Mouse (Mus musculus): ENCODE results near the gene Anpep.
A peak's percentile ranks its signal among the peaks of the same experiment; 100 is the strongest.
"Not testable (repeated sequence)": the region's sequence is repeated elsewhere in the genome, so short reads cannot be mapped to it uniquely, and the experiment has no call there.

Anpep gene

DNA sequence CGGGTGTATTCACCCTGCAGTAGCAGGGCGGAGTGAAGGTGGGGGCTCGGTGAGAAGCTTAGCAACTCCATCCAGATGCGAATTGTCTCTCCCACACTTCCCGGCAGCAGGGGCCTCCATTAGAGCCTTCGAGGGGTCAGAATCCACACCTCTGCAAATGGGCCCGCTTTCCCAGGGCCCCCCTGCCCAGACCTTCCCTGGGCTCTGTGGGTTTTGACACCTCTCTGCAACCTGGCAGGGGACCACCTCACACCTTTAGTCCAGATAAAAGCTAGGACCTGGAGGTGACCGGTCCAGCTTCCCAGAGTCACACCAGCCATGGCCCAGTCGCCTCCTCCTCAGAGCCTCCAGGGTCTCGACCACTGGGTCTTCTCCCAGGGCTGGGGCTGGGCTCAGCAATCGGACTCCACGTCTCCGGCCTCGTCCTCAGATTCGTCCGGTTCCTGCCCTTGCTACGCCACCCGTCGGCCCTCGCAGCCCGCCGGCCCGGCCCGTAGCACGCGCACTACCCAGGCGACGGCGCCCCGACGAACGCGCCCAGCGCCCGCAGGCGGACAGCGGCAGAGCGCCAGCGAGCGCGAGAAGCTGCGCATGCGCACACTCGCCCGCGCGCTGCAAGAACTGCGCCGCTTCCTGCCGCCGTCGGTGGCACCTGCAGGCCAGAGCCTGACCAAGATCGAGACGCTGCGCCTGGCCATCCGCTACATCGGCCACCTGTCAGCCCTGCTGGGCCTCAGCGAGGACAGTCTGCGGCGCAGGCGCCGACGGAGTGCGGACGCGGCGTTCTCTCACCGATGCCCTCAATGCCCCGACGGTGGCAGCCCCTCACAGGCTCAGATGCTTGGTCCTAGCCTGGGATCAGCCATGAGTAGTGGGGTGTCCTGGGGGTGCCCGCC, 50.0 kb downstream of the Anpep start, which contains the start of gene Mesp2:
Gene Mesp2, plus strand, starts transcription at position 117 of the 896 bp plus-strand sequence.
- peak; percentile 58 to 68 for DNase-seq (ENCODE audit: low spot score in 2 of 2)

DNA sequence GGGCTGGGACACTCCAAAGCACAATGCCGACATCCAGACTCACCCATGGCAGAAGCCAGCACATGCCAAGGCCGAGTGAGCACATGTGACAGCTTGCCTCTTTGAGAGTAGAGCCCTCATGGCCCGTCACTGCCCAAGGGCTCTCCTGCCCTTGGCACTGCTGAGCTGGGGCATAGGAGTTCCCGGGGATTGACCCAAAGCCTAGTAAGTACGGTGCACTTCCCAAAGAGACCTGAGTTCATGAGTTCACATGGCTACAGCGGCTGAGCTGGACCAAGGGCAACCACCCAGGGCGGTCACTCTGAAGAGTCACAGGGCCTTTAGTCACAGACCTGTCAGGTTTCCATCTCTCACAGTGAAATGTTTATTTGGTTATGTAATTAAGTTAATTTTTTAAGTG, 52.3 kb downstream of the Anpep start:
- DNase-seq (ENCODE audit: low spot score in 2 of 2), result no peak

DNA sequence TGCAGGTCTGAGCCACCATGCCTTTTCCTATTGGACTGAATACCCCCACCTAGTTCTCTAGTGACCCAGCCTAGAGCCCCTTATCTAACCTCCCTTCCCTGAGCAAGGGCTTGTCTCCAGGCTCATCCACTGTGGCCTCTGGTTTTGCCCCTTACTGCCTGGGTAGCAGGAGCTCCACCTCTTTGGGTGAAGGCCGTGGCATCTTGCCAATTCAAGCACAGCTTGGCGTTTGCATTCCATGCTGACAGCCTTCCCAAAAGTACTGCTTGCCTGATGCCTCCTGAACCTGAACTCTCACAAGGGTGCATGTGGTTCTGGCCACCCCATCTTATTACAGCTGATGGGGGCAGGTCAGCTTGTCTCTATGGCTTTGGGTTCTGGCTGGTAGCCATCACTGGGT, 57.0 kb downstream of the Anpep start:
- no peak for DNase-seq (ENCODE audit: low spot score in 2 of 2)

DNA sequence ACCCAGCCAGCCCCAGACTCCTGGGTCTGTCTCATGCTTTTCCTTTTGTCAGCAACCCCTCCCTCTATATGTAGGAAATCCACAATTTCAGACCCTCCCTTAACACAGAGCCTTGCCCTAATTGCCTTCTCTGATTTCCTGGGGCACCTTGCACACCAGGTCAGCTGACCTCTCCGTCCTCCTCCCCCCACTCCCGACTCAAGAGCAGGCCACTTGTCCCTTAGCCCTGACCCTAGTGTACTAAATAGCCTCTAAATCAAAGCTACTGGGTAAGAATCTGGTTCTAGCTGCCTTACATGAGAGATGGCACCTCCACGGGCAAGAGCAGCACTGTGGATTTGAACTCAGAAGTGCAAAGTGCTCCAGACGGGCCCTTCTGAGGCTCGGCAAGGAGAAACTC, 58.8 kb downstream of the Anpep start:
- no peak for DNase-seq (ENCODE audit: low spot score in 2 of 2)

DNA sequence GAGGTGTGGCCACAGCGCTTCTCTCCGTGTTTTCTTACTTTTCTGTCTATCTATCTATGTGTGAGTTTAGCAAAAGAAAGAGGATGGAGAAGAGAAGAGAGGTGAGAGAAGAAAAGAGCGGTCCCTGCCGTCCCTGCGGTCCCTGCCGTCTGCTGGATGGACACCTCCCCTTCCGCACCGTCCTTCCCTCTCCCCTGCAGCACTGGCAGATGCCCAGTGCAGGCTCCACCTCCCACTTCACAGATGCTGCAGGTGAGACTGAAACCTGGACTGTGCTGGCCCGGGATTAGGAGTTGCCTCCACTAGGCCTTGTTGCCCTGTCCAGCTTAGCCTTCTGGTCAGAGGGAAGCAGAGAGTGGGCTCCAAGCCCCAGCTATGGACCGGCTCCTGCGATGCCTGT, 59.5 kb downstream of the Anpep start:
- no peak for DNase-seq (ENCODE audit: low spot score in 2 of 2)

DNA sequence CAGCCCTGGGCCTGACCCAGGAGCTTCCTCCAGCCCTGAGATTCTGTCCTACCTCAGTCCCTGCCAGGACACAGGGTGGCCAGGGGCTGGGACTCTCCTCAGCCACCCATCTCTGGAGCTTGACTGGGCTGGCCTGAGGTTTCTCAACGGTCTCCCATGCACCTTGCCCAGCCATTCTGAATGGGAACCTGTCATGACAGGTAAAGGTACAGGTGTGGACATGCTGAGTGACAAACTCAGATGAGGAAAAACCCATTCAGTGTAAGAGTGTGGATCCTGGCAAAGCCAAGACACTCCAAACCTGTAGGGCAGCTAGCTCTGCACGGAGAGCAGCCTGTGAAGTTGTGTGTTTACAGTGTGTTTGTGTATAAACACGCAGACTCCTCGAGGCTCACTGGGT, 60.5 kb downstream of the Anpep start:
- no peak for DNase-seq (ENCODE audit: low spot score in 2 of 2)

DNA sequence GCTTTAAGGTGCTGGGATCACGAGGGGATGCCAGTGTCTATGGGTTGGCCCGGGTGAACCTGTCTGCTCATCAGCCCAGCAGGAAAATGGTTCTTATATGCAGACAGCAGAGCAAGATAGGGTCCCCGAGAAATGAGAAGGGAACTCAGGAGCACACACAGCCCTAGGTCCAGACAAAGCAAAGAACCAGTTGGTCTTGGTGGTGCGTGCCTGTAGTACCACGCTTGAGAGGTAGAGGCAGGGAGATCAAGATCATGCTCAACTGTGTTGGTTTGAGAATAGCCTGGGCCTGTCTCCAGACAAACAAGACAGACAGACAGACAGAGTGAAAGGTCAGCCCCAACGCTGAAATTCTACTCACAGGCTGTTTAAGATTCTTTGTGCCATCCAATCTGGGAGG, 61.4 kb downstream of the Anpep start:
- DNase-seq (ENCODE audit: low spot score in 2 of 2), result no peak

DNA sequence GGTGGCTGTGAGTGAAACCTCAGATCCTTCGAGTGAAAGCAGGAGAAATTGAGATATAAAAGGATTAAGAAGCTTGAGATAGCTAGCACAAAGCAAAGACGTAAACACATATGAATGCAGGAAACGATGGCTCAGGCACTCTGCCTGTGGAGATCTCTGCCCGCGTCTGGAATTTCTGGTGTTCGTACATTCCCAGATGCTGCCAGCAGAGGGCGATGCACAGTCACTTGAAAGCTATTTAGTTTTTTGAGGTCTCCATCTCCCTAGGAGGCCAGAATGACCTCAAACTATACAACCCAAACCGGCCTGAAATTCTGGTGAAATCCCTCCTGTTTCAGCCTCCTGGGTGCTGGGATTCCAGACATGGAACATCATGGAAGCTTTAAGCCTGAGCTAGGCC, 61.8 kb downstream of the Anpep start:
- DNase-seq (ENCODE audit: low spot score in 2 of 2), result peak; percentile 82 to 89

DNA sequence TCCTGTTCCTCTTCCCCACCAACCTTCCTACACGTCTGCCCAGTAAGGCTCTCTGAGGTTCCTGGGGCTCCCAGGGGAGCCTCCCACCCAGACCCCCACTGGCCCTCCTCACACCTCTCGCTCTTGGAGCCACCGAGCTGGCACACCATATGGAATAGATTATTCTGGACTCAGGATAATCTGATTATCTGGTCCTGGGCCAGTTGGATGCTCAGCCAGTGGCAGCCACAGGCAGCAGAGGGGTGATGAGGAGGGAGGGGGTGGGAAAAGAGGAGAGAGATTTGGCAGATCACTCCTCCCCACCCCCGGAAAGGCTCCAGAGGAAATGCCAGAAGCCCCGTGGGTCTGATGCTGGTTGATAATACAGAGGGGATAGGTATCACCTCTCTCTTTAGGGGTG, 62.3 kb downstream of the Anpep start:
- no peak for DNase-seq (ENCODE audit: low spot score in 2 of 2)

DNA sequence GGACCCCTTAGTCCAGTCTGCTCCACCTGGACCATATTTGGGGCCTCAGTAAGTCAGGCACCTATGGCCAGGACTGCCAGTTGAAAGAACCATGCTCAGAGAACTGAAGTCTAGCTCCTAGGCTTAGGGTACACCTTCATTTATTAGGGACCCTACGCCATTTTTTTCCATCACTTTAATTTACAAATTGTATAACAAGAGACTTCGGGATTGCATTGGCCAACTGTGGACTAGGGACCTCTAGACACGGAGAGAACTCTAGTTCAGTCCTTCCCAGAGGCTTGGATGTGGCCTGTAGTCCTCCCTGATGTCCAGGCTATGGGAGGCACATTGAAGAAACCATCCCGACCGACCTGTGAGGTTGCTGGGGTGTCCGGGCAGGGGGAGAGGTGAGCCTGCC, 67.2 kb downstream of the Anpep start, which contains the start of gene Mesp1:
Gene Mesp1, minus strand, starts transcription at position 101 of the 400 bp plus-strand sequence.
- no peak for DNase-seq (ENCODE audit: low spot score in 2 of 2)

DNA sequence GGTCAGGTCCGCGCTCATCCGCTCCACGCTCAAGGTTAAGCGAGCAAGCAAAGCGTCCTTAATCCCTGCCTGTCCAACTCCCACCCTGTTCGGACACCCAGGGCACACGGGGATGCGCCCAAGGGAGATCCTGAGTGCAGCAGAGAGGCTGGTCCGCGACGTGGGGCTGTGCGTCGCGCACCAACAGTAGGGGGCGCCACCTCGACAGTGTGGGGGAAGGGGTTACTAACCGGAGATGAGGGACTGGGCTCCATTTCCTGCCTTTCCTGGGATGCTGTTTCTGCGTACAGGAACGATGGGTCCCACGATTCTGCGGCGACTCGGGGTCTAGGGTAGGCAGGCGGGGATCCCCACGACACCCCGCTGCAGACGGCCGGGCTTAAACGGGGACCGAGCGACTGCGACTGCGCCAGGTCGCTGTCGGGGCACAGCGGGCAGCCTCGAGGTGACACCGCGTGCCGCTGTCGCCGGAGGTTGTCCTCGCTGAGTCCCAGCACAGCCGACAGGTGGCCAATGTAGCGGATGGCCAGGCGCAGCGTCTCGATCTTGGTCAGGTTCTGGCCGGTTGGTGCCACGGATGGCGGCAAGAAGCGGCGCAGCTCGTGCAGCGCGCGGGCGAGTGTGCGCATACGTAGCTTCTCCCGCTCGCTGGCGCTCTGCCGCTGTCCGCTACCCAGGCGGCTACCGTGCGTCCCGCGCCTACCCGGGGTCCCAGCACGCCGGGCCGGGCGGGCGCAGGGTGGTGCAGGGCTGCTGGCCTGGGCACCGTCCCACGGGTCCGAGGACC, 68.0 kb downstream of the Anpep start:
- DNase-seq (ENCODE audit: low spot score in 2 of 2), result no peak

DNA sequence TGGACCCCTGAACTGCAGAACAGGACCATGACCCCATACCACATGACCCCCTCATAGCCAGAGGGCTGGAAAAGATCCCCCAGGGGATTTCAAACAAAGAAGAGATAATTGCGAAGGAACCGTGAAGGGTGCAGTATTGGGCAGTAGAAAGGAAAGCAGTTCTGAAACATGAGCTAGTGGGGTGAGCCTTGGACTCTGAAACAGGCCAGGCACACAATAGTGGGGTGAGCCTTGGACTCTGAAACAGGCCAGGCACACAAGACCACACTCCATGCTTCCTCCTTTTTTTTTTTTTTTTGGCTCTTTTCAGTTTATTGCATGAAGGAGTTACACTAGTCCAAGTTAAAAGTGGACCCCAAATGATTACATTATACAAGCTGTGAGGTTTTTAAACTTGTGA, 71.0 kb downstream of the Anpep start:
- DNase-seq (ENCODE audit: low spot score in 2 of 2), result not testable (repeated sequence)

DNA sequence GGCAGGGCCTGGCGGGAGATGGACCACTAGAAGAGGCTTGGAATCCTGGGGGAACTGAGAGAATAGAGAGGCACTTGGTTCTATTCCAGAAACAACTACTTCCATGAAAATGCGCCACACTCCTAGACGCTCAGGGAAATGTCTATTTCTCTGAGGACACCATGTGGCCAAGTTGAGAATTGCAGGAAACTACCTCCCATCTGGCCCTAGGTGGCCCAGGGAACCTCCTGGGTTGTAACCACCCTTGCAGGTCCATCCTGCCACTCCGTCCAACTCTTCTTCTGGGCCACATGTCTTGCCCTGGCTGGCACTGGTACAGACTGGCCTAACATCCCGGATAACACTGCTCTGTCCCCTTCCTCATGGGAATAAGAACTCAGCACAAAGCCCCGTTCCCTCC, 74.6 kb downstream of the Anpep start:
- DNase-seq (ENCODE audit: low spot score in 2 of 2), result peak; percentile 62 to 75

DNA sequence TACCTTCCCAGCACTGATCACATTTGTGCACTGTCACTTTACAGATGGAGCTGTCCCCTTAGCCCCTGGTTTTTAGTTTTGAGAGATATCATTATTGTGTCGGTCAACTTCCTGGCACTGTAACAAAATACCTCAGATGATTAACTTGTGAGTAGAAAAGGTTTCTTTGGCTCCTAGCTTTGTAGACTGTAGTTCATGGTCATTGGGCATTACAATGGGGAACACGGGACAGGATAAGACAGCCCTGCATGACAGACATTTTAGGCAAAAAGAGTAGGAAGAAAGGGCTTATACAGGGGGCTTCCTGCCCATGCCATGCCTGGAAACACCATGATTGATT, 78.4 kb downstream of the Anpep start:
- no peak for DNase-seq (ENCODE audit: low spot score in 2 of 2)

DNA sequence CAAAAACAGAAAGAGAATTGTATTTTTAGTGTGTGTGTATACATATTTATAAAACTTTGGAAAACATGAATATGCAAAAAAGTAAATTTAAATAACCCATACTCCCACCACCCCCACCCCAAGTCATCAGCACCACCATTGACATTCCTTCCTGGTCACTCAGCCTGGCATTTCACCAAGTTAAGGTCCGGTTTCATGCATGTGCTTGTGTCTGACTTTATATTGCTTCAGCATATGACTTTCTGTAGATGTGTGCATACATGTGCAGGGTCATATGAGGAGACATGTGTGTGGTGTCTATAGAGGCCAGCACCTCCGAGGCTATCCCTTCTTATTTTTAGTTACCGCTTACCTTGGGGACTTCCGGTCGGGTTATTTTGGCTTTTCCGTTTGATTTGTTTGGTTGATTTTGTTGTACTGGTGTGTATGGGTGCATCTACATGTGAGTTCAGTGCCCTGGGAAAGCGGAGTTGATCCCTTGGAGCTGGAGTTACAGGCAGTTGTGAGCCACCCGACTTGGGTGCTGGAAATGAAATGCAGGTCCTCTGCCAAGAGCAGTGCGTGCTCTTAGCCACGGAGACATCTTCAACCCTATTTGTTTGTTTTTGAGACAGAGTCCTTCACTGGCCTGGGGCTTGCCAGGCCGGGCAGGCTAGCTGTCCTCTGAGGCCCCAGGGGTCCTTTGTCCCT, 78.9 kb downstream of the Anpep start:
- DNase-seq (ENCODE audit: low spot score in 2 of 2), result no peak

DNA sequence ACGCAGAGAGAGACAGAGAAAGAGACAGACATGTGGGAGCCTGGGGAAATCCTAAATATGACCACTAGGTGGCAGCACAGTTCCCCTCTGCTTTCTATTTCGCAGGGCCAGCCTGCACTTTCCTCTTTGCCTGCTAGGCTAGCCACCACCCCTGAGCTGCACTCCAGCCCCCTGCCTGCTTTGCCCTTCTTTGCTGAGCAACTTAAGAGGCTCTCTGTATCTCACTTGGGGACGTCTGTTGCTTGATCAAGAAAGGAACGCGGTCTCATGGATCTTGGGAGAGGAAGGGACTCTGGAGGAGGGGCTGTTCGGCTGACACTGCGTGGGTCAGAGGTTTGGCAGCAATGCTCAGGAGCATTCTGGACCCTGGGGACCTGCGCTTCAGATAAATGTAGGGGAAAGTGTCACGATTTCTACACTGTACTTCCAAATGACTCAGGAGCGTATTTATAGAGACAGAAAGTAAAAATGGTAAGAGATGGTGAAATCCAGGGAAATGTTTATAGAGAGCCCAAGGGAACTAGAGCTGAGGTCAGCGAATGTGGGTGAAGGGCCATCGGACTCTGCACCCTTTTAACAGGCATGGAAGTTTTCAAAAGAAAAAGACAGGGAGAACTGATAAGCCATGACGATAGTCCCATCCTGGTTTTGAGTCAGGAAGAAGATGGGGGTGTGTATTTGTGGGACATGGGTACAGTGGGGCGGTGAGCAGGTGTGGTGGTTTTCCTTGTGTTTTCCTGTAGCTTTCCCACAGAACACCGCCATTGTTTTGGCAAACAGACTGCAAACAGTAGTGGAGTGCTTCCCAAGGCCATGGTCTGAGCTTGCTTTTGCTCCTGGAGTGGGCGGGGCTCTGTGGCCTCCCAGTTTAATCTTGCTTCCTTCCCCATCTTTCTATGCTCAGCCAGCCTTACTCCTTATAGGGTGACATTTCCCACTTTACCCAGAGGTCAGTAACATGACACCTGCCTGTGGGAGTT, 79.9 kb downstream of the Anpep start:
- DNase-seq (ENCODE audit: low spot score in 2 of 2), result peak; percentile 72 to 80
